Mouse (Mus musculus): ENCODE measurements around the gene Ttc24. TPM values are rescaled to one million over a fixed set of nuclear protein-coding genes. Genes with fewer than 3 reads are reported as not detected.

The Ttc24 gene
- total RNA-seq, 2 experiments from 2014 or later: not detected

GRCm38 (mm10) chr3:88081345-88082223 is 3.5 kb upstream of the Ttc24 start, which contains the start of gene Iqgap3:
TSS of gene Iqgap3 (plus strand) at chr3:88081971.
- peak; percentile 91 to 95 for DNase-seq
- intact Hi-C loops (cut with DNase I): no loop called here

GRCm38 (mm10) chr3:88077441-88077840 is 663 bp downstream of the Ttc24 start:
- no peak for DNase-seq
- intact Hi-C loops (cut with DNase I): no loop called here

DNA sequence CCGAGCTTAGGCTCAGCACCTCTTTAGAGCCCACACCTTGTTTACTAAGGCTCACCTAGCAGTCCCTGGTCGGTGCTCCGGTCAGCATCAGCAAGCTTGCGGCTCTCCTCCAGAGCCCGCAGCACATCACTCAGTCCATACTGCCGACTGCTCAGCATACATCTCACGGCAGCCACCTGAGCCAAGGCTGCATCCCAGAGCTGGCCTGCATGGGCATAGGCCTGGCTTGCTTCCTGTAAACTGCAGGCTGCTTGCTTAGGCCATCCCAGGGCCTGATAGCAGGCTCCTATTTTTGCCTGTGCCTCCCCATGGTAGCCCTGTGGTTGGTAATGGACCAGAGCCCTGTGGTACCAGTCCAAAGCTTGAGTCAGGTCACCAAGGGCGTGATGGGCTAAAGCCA is 3.3 kb downstream of the Ttc24 start:
- intact Hi-C loops (cut with DNase I): no loop called here
- DNase-seq: no peak

DNA sequence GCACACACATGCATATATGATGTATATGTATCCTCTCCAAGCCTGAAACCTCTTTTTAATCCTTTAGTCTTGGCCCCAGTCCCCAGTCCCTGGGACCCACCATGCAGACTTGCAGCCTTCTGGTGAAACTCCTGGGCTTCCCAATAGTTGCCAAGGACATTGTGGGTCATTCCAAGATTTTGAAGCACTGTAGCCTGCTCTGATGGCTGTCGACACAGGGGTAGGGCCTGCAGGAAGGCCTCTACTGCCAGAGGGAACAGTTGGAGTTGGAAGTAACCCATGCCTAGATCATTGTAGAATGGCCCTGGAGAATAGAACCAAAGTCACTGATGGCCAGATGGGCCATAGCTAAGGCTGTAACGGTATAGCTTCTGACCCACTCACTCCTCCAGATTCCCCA is 3.8 kb downstream of the Ttc24 start:
- no peak for DNase-seq
- intact Hi-C loops (cut with DNase I): no loop called here

GRCm38 (mm10) chr3:88073631-88074030 is 4.5 kb downstream of the Ttc24 start:
- DNase-seq: no peak
- intact Hi-C loops (cut with DNase I): no loop called here

DNA sequence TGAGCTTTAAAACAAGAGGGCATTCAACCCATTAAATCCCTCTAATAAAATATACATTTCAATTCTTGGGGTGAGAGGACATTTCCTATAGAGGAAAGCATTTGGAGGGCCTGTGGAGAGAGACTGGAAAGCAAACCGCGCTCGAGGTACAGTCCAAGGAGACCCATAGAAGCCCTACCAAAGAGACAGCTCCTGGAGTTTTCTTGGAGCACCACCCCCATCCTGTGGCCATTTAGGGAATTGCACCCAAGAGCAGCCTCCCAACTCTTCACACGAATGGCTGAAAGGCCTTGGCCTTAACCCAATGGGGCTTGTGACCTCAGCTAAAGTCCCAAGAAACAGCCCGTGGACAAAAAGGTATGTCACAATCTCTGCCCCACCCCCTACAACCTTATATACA is 6.3 kb downstream of the Ttc24 start:
- DNase-seq: peak; percentile 90 to 95
- intact Hi-C loops (cut with DNase I): loop anchor here (1.0 to 2.0 kb wide), 3 partner anchors 43 to 100 kb away; partner anchors contain the start of gene Nes

- DNase-seq: peak in 1 of 2 experiments; percentile 24
- intact Hi-C loops (cut with DNase I): loop anchor here (2.0 kb wide), 1 partner anchor 134 kb away; no protein-coding TSS in a partner anchor
Observed at GRCm38 (mm10) chr3:88068386-88068785, 9.7 kb downstream of the Ttc24 start.

DNA sequence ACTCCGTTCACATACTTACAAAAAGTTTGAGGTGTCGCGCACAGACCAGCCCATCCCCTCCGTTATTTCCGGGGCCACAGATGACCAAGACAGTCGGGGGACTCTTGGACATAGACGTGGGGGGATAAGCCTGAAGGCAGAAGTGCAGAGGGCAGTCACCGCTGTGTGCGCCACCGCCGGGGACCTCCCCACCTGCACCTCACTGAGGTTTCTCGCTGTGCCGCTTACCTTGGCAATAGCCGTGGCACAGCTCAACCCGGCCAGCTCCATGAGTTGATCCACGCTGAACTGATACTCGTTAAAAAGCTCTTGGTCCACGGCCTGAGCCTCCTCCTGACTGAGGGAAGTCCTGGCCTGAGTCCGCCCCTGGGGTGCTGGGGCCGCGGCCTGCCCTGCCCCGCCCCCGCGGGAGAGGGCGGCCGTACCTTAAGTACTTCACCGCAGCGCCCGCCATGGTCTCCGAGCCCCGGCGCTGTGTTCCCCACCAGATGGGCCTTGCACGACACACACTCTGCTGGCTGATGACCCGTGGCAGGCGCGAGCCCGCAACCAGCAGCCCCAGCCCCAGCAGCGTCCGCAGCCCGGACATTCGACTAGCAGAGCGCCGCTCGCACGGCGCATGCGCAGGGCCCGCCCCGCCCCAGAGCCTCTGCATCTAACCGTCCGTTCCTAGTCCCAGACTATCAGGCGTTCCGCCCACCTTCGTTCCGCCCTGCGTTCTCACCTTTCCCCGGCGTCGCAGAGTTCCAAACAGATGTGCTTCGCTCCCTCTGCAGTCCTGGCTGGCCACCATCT is 20.0 kb downstream of the Ttc24 start, which contains the start of gene Naxe:
Gene Naxe (minus strand): TSS at position 594 of the 795 bp plus-strand sequence.
- intact Hi-C loops (cut with DNase I): no loop called here
- DNase-seq: peak; percentile 88

GRCm38 (mm10) chr3:88057030-88057429 is 21.1 kb downstream of the Ttc24 start:
- no peak for DNase-seq
- intact Hi-C loops (cut with DNase I): no loop called here

GRCm38 (mm10) chr3:88049532-88049931 is 28.6 kb downstream of the Ttc24 start:
- DNase-seq: no peak
- intact Hi-C loops (cut with DNase I): no loop called here

- intact Hi-C loops (cut with DNase I): no loop called here
- peak; percentile 93 to 95 for DNase-seq
Observed at GRCm38 (mm10) chr3:88042661-88043421, 35.3 kb downstream of the Ttc24 start, which contains the start of gene Gpatch4. TSS of gene Gpatch4 (plus strand) at chr3:88043108.

DNA sequence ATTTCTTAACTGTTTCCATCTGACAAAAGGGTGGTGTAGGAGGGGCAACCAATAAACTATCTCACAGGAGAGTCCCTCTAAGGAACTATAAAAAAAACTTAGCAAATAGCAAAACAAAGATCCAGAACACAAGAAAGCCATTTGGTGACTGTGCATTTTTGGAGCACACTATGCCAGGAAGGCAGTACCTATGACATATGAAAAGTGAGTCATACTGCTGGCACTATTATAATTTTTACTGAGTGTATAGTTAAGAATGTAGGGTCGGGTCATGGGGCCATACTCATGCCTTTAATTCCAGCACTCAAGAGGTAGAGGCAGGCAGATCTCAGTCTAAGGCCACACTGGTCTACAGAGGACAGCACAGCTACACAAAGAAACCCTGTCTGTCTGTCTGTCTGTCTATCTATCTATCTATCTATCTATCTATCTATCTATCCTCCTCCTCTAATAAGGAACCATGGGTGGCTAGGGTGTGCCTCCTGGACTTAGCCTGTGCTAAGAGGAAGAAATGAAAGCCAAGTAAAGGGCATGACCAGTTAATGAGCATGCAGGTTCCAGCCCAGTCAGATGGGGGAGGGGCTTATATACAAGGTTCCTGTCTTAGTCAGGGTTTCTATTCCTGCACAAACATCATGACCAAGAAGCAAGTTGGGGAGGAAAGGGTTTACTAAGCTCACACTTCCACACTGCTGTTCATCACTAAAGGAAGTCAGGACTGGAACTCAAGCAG is 42.4 kb downstream of the Ttc24 start:
- DNase-seq: no peak
- intact Hi-C loops (cut with DNase I): no loop called here

DNA sequence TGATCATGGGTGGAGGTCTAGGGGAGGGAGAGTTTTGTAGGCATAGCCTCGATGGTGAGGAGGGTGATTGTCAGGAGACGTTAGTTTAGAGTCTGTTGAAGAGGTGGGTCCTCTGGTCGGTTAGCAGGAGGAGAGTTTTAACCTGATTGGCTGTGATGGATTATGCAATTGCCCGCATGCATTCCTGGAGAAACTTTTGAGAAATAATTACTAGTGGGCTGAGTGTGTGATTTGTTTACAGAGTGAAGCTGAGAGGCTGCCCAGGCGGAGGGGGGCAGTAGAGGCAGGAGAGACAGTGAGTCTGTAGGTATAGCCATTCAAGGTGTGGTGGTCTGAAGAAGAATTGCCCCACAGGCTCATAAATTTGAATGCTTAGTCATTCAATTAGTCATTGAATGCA is 44.6 kb downstream of the Ttc24 start:
- intact Hi-C loops (cut with DNase I): no loop called here
- DNase-seq: no peak

DNA sequence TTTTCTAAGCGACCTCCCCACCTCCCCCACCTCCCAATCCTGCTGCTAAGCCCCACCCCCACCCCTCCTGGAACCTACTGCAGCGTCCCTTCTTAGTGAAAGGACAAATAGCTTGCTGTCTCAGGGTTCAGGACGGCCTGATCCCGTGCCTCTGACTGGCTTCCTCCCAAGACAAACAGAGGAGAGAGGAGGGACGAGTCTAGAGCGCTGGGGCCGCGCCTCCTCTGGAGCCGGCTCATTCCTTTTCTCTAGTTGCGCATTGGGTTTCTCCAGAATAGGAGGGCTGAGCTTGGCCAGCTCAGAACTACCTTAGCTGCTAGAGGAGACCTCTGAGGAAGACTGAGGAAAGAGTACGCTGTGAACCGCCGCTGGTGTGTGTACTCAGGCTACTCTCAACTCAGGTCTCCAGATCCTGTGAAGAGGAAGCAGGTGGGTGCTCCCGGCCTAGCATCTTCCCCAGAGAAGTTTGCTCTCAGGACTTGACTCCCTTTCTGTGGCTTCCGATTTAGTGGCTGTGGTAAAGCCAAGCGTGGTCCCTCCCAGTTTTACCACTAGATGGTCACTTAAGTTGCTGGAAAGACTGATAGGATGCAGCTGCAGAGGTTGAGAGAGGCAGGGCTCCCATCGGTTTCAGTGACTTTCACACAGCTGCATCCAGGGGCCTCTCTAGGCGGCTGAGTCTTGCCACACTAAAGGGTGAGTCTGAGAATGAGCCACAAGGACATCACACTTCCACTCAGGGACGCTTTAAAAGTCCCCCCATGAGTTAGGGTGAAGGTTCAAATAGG is 47.3 kb downstream of the Ttc24 start:
- peak; percentile 56 to 61 for DNase-seq

GRCm38 (mm10) chr3:88027434-88028186 is 50.5 kb downstream of the Ttc24 start, which contains the start of gene Hapln2:
TSS of gene Hapln2 (minus strand) at chr3:88027583.
- intact Hi-C loops (cut with DNase I): loop anchor here (2.0 kb wide), 1 partner anchor 43 kb away; no protein-coding TSS in a partner anchor

More for the DNA sequence above, 47.3 kb downstream of the Ttc24 start:
- intact Hi-C loops (cut with DNase I): no loop called here

DNA sequence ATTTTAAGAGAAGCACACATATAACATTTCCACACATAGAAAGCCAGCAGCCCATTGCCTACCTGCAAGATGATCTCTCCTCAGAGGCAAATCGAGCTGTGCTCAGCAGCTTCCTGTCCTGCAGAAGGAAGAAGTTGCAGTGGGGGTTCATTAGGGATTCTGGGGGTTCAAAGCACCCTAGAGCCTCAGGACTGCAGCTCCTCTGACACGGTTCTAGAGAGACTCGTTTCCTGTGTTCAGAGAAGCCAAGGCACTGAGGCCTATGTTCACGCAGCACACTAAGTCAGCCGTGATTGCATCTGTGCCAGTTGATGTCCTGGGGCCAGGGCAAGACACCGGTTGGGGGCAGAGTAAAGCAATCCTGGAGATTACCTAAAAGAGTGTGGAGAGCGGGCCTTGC is 51.3 kb downstream of the Ttc24 start:
- DNase-seq: no peak
- intact Hi-C loops (cut with DNase I): no loop called here

More at GRCm38 (mm10) chr3:88027434-88028186, 50.5 kb downstream of the Ttc24 start, which contains the start of gene Hapln2:
- peak in 1 of 2 experiments; percentile 14 for DNase-seq

GRCm38 (mm10) chr3:88023192-88024074 is 54.7 kb downstream of the Ttc24 start:
- intact Hi-C loops (cut with DNase I): no loop called here
- no peak for DNase-seq
